In the genomic region with DNA sequence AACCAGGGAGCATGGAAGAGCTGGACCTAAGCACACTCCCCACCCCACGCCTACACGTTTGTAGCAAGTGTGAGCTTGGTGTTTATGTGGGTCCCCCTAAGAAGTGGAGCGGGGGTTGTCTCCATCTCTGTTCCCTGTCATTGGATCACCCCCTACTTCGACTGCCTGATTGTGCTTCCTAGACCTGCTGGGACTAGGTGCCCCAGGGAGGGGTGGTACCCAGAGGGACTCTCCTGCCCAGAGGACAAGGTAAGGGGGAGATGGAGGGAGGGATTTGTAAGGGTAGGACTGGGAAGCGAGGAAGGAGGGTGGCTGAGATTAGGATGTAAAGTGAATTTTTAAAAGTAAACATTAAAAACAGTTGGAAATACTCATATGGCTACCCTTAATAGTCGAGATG, we compare ENCODE assay signal across 9 mouse cellular contexts. TPM values are rescaled to one million over a fixed set of nuclear protein-coding genes. Genes with fewer than 3 reads are reported as not detected.
DNase-seq lines count a peak whose midpoint lies in the region; ATAC-seq and TF ChIP-seq lines count a peak whose summit lies in the region.
"Had no signal": no experiment of that assay in that cellular context is flagged by ENCODE, and none has a peak within 500 bp of the region (broad histone marks: within the 10 kb centered on the region; RNA-seq: fewer than 3 reads in every experiment).

No protein-coding gene starts in this region.

- TF ChIP-seq CTCF in lung, postnatal 0 days (IDR thresholded peaks at IDR 0.05) = no peak

- no peak for ATAC-seq in lung, postnatal 0 days
- ATAC-seq in limb, embryonic 13.5 days (ENCODE audit: low FRiP score, low read depth) = no peak
- no peak for ATAC-seq in stomach, embryonic 15.5 days (ENCODE audit: insufficient read depth, low FRiP score, low read depth)

- H3K27me3 ChIP-seq in lung, postnatal 0 days (replicated peaks; ENCODE audit: insufficient read depth, low read length) = no peaks in the 10 kb centered on the region
- H3K27me3 ChIP-seq in limb, embryonic 13.5 days = no peaks in the 10 kb centered on the region
- H3K27me3 ChIP-seq in stomach, embryonic 15.5 days (replicated peaks) = no peaks in the 10 kb centered on the region

- H3K27ac ChIP-seq in lung, postnatal 0 days (ENCODE audit: low read length) = no peak overlapping the region
- no peak overlapping the region for H3K27ac ChIP-seq in limb, embryonic 13.5 days
- H3K27ac ChIP-seq in stomach, embryonic 15.5 days = no peak overlapping the region

- no peaks in the 10 kb centered on the region for H3K9me3 ChIP-seq in lung, postnatal 0 days (ENCODE audit: low read length)
- H3K9me3 ChIP-seq in limb, embryonic 13.5 days = no peaks in the 10 kb centered on the region
- no peaks in the 10 kb centered on the region for H3K9me3 ChIP-seq in stomach, embryonic 15.5 days

- peak; percentile 25 for DNase-seq in cerebellum, adult 8-10 months
- DNase-seq in cerebellum, postnatal 4 days (ENCODE audit: low spot score in 2 of 2) = no peak
- no peak for DNase-seq in lung, postnatal 0 days (ENCODE audit: low spot score)
- no peak for DNase-seq in lung, postnatal 25 days (ENCODE audit: low spot score)
- DNase-seq in frontal cortex, postnatal 14 days (ENCODE audit: low spot score in 2 of 2) = no peak
- no peak for DNase-seq in left cerebral cortex, adult 8-10 months (ENCODE audit: low spot score in 2 of 2)
- DNase-seq: retina, postnatal 1 day had no signal

- H3K4me1 ChIP-seq in lung, postnatal 0 days (ENCODE audit: insufficient read depth, low read depth, low read length) = 0 out of 2 replicates have a peak, but pooled peaks cover 3% of the 10 kb centered on the region
- H3K4me1 ChIP-seq in limb, embryonic 13.5 days = peaks cover 25% of the 10 kb centered on the region
- peaks cover 17% of the 10 kb centered on the region for H3K4me1 ChIP-seq in stomach, embryonic 15.5 days

- WGBS in lung, postnatal 0 days = 18% methylated on average over 6 of the region's 6 CpGs
- WGBS in limb, embryonic 13.5 days = 13% methylated on average over 6 of the region's 6 CpGs
- WGBS in stomach, embryonic 15.5 days = 9% methylated on average over 6 of the region's 6 CpGs

- no peak for TF ChIP-seq EP300 in lung, postnatal 0 days (IDR thresholded peaks at IDR 0.05)

- H3K4me2 ChIP-seq in lung, postnatal 0 days (replicated peaks; ENCODE audit: low read depth, low read length) = peak overlapping the region; percentile 81
- H3K4me2 ChIP-seq in limb, embryonic 13.5 days (replicated peaks) = peak overlapping the region; percentile 69
- H3K4me2 ChIP-seq in stomach, embryonic 15.5 days = peak overlapping the region; percentile 77

- H3K4me3 ChIP-seq in lung, postnatal 0 days (ENCODE audit: low read depth, low read length) = peak overlapping the region; percentile 54; the same call in 1 of the 2 replicates
- H3K4me3 ChIP-seq in limb, embryonic 13.5 days = peak overlapping the region; percentile 67
- H3K4me3 ChIP-seq in stomach, embryonic 15.5 days (replicated peaks) = peak overlapping the region; percentile 69

- no peaks in the 10 kb centered on the region; the same call in 1 of the 2 replicates for H3K36me3 ChIP-seq in lung, postnatal 0 days (ENCODE audit: insufficient read depth, low read length)
- peaks cover 29% of the 10 kb centered on the region for H3K36me3 ChIP-seq in limb, embryonic 13.5 days
- peaks cover 8% of the 10 kb centered on the region; the same call in 1 of the 2 replicates for H3K36me3 ChIP-seq in stomach, embryonic 15.5 days

- H3K9ac ChIP-seq in lung, postnatal 0 days (replicated peaks; ENCODE audit: low read depth) = peak overlapping the region; percentile 46
- peak overlapping the region; percentile 77 for H3K9ac ChIP-seq in limb, embryonic 13.5 days
- peak overlapping the region; percentile 49; the same call in 1 of the 2 replicates for H3K9ac ChIP-seq in stomach, embryonic 15.5 days

RNA-seq across cellular contexts. Expression of gene Gm26920, which starts 0.8 kb away (rescaled TPM):
- polyA plus RNA-seq in lung, postnatal 0 days (2015; fragmentation: Nextera tagmentation; extraction: Ambion mirVana) = 0.07 TPM in 1 of 2 replicates, not detected in the other
- polyA plus RNA-seq in limb, embryonic 13.5 days (2015; fragmentation: Nextera tagmentation; extraction: Ambion mirVana) = 2.3 and 3.3 TPM in 2 replicates
- 1.3 and 1.6 TPM in 2 replicates for polyA plus RNA-seq in stomach, embryonic 15.5 days (2015; fragmentation: Nextera tagmentation; extraction: Ambion mirVana)
- under 1 TPM in 1 of 4 experiments, not detected in 3; 0.58 TPM for total RNA-seq in left cerebral cortex, adult 8-10 months (2022)

RNA-seq across cellular contexts. Expression of gene Zfp566, which starts 0.9 kb away (rescaled TPM):
- polyA plus RNA-seq in lung, postnatal 0 days (2015; fragmentation: Nextera tagmentation; extraction: Ambion mirVana) = 4.8 and 5.2 TPM in 2 replicates
- 18.8 and 20.6 TPM in 2 replicates for polyA plus RNA-seq in limb, embryonic 13.5 days (2015; fragmentation: Nextera tagmentation; extraction: Ambion mirVana)
- polyA plus RNA-seq in stomach, embryonic 15.5 days (2015; fragmentation: Nextera tagmentation; extraction: Ambion mirVana) = 6.7 and 8.3 TPM in 2 replicates
- total RNA-seq in left cerebral cortex, adult 8-10 months (2022) = 10 to 100 TPM in 2 of 4 experiments, 1 to 10 TPM in 2; 9.3 to 11.2 (median 10.4) TPM

RNA-seq across cellular contexts. Expression of gene Zfp260, which starts 5.2 kb away (rescaled TPM):
- polyA plus RNA-seq in lung, postnatal 0 days (2015; fragmentation: Nextera tagmentation; extraction: Ambion mirVana) = 58.4 and 61.0 TPM in 2 replicates
- polyA plus RNA-seq in limb, embryonic 13.5 days (2015; fragmentation: Nextera tagmentation; extraction: Ambion mirVana) = 147 and 154 TPM in 2 replicates
- polyA plus RNA-seq in stomach, embryonic 15.5 days (2015; fragmentation: Nextera tagmentation; extraction: Ambion mirVana) = 96.7 and 106 TPM in 2 replicates
- 10 to 100 TPM; 65.7 to 79.1 (median 70.9) TPM for total RNA-seq in left cerebral cortex, adult 8-10 months (2022)

RNA-seq across cellular contexts. Expression of gene Zfp82, which starts 16.7 kb away (rescaled TPM):
- 3.8 and 4.0 TPM in 2 replicates for polyA plus RNA-seq in lung, postnatal 0 days (2015; fragmentation: Nextera tagmentation; extraction: Ambion mirVana)
- polyA plus RNA-seq in limb, embryonic 13.5 days (2015; fragmentation: Nextera tagmentation; extraction: Ambion mirVana) = 8.8 and 9.7 TPM in 2 replicates
- polyA plus RNA-seq in stomach, embryonic 15.5 days (2015; fragmentation: Nextera tagmentation; extraction: Ambion mirVana) = 4.1 and 4.7 TPM in 2 replicates
- total RNA-seq in left cerebral cortex, adult 8-10 months (2022) = 1 to 10 TPM; 5.7 to 6.5 (median 5.7) TPM

RNA-seq across cellular contexts. Expression of gene Zfp382, which starts 32.3 kb away (rescaled TPM):
- polyA plus RNA-seq in lung, postnatal 0 days (2015; fragmentation: Nextera tagmentation; extraction: Ambion mirVana) = 3.5 and 3.7 TPM in 2 replicates
- 13.8 and 14.6 TPM in 2 replicates for polyA plus RNA-seq in limb, embryonic 13.5 days (2015; fragmentation: Nextera tagmentation; extraction: Ambion mirVana)
- 8.8 and 10.4 TPM in 2 replicates for polyA plus RNA-seq in stomach, embryonic 15.5 days (2015; fragmentation: Nextera tagmentation; extraction: Ambion mirVana)
- 10 to 100 TPM; 28.9 to 31.5 (median 30.1) TPM for total RNA-seq in left cerebral cortex, adult 8-10 months (2022)
